Mouse (Mus musculus) limb, embryonic 11.5 days (tissue): ENCODE data around the gene Letm1. TPM values are rescaled to one million over a fixed set of nuclear protein-coding genes. Genes with fewer than 3 reads are reported as not detected.

ENCODE experiments used
- ATAC-seq: fragments of 200-750 bp; cut with Nextera tagmentation; 2 replicates; pipeline ENCODE4 v1.8.0; 2017; ENCODE audit warnings: low read depth; ENCODE audit not compliant: insufficient number of reproducible peaks, low FRiP score, low TSS enrichment
- DNase-seq: peaks from one replicate; pipeline ENCODE4 v3.0.0-alpha.2; 2015; ENCODE audit warnings: low spot score
- H3K27ac ChIP-seq: fragments of 300-500 bp; sonication (generic); replicated peaks from 2 replicates; pipeline ENCODE4 v1.5.1; 2014; ENCODE audit warnings: low read depth, mild to moderate bottlenecking, low read length
- H3K27me3 ChIP-seq: fragments of 300-500 bp; sonication (generic); 2 replicates; pipeline ENCODE4 v1.6.1; 2014; ENCODE audit warnings: mild to moderate bottlenecking, low read length, mixed read lengths; ENCODE audit not compliant: control insufficient read depth, insufficient read depth
- H3K36me3 ChIP-seq: fragments of 300-500 bp; sonication (generic); 2 replicates; pipeline ENCODE4 v1.6.1; 2014; ENCODE audit warnings: mild to moderate bottlenecking, low read length, moderate library complexity, mixed read lengths; ENCODE audit not compliant: control insufficient read depth, insufficient read depth
- H3K4me1 ChIP-seq: fragments of 300-500 bp; sonication (generic); 2 replicates; pipeline ENCODE4 v1.6.1; 2014; ENCODE audit warnings: low read length, mixed read lengths; ENCODE audit not compliant: control insufficient read depth, insufficient read depth
- H3K4me2 ChIP-seq: fragments of 300-500 bp; sonication (generic); 2 replicates; pipeline ENCODE4 v1.6.1; 2014; ENCODE audit warnings: low read depth, mild to moderate bottlenecking, moderate library complexity; ENCODE audit not compliant: severe bottlenecking
- H3K4me3 ChIP-seq: fragments of 300-500 bp; sonication (generic); 2 replicates; pipeline ENCODE4 v1.5.1; 2014; ENCODE audit warnings: low read depth, low read length
- H3K9ac ChIP-seq: fragments of 300-500 bp; sonication (generic); 2 replicates; pipeline ENCODE4 v1.6.1; 2014; ENCODE audit warnings: mild to moderate bottlenecking, low read length
- H3K9me3 ChIP-seq: fragments of 300-500 bp; sonication (generic); 2 replicates; pipeline ENCODE4 v1.6.1; 2016; ENCODE audit warnings: low read length; ENCODE audit not compliant: control insufficient read depth
- WGBS: fragments of 180-500 bp; shearing (Covaris S2); extraction: QIAGEN DNeasy Blood & Tissue Kit; methylation state at CpG from one replicate; pipeline ENCODE4 v1.1.7; 2014; 5-methylcytosine and 5-hydroxymethylcytosine counted together
- polyA plus RNA-seq: library from polyadenylated mRNA; unstranded; fragments of >200 nt; fragmentation: Nextera tagmentation; extraction: Ambion mirVana; gene quantifications from 2 replicates; pipeline ENCODE4 v1.2.1, GENCODE M21; 2014

The Letm1 gene
- polyA plus RNA-seq, 1 experiment from 2014 or later, result 56.4 TPM

DNA sequence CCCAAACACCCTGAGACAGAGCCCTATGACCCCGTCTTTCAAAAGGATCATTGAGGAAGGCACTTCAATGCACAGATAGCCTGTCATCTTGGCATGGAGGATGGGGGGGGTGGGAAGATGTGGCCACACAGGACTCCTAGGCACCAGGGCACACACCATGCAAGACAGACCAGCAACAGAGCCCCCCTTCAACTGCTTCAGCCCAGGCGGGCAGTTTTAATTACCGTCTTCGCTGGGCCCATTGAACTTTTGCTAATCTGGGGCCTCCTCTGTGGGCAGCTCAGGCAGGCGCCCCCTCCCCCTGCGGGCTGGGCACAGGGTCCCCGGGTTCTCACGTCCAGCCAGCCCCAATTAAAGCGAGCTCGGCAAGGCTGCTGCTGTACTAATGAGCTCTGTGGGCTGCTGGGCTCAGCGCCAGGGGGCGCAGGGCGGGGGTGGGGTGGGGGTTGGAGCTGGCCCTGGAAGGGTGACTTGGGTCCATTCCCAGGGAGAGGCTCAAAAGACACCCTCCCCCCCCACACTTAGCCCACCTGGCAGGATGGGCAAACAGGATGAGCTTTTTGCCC, 84.6 kb downstream of the Letm1 start:
- no peak overlapping the region for H3K4me3 ChIP-seq
- ATAC-seq (no peak), DNase-seq (no peak)
- H3K27ac ChIP-seq, result no peak overlapping the region
- peaks cover 51% of the 10 kb centered on the region for H3K4me1 ChIP-seq
- 12% methylated on average over 13 of the region's 13 CpGs for WGBS
- no peak overlapping the region for H3K9ac ChIP-seq
- H3K36me3 ChIP-seq, result no peaks in the 10 kb centered on the region
- peaks cover 10% of the 10 kb centered on the region for H3K27me3 ChIP-seq
- no peak overlapping the region; the same call in 1 of the 2 replicates for H3K4me2 ChIP-seq
- H3K9me3 ChIP-seq, result no peaks in the 10 kb centered on the region

DNA sequence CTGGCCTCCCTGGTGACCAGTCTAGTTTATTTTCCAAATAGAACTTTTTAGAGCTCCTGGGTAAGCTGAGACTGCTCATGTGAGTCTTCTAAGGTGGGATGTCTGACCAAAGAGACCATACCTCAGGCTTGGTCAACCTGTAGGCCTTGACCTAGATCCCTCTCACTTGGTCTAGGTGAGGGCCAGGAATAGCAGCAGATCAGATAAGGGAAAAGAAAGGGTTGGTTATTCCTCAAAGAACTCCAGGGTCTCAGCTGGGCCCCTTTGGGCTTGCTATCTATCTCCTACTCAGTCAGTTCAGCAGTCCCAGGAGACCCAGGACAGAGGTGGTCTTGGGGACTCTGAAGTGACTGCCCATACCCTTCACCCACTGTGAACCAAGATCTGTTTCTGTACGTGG, 85.1 kb downstream of the Letm1 start:
- Histone ChIP-seq H3K9me3 (no peaks in the 10 kb centered on the region), H3K27me3 (peaks cover 10% of the 10 kb centered on the region), H3K4me2 (no peak overlapping the region; the same call in 1 of the 2 replicates), H3K27ac (no peak overlapping the region), H3K4me1 (peaks cover 56% of the 10 kb centered on the region), H3K36me3 (no peaks in the 10 kb centered on the region), H3K9ac (no peak overlapping the region), H3K4me3 (no peak overlapping the region)
- 39% methylated on average over 1 of the region's 1 CpGs for WGBS
- DNase-seq, result no peak
- ATAC-seq, result no peak

DNA sequence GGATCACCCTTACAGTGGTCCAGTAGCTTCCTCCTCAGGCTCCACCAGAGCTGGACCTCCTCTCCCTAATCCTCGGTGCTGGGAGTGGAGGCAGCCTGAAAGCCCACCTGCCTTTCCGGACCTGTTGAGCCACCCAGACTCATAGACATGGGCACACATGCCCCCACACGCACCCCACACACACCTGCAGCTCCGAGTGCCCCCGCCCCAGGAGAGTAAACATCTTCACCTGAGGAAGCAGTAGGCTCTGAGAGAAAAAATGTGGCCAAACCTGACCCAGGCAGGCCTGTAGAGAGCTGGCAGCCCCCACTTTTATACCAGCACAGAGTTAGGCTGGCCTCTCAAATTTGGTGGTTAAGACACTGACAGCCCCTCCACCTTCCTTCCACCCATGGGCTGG, 86.2 kb downstream of the Letm1 start:
- H3K4me2 ChIP-seq, result no peak overlapping the region
- H3K4me3 ChIP-seq, result no peak overlapping the region
- H3K36me3 ChIP-seq, result no peaks in the 10 kb centered on the region
- H3K4me1 ChIP-seq, result peaks cover 65% of the 10 kb centered on the region
- ATAC-seq (no peak), DNase-seq (no peak)
- no peaks in the 10 kb centered on the region for H3K9me3 ChIP-seq
- 48% methylated on average over 5 of the region's 5 CpGs for WGBS
- H3K9ac ChIP-seq, result no peak overlapping the region
- no peak overlapping the region for H3K27ac ChIP-seq
- peaks cover 10% of the 10 kb centered on the region for H3K27me3 ChIP-seq

DNA sequence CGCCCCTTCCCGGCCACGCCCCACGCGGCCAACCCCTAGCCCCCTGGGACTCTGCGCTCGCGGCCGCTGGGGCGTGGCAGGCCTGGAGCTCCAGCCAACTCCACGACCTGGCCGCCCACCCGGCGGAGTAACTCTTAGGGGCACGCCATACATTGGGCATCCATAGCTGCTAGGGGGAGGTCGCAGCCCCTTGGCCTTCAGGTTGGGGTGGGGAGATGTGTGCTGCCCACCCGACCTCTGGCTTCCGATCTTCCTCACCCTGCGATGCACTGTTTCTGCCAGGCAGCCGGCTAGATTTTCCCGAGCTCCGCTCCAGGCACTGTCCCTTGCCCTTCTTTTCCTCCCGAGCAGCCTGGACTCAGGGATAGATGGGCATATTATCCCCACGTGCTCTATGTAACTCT, 86.9 kb downstream of the Letm1 start:
- Histone ChIP-seq H3K27me3 (peaks cover 10% of the 10 kb centered on the region), H3K9me3 (no peaks in the 10 kb centered on the region), H3K9ac (peak overlapping the region; percentile 71), H3K27ac (peak overlapping the region; percentile 79), H3K36me3 (no peaks in the 10 kb centered on the region), H3K4me1 (peaks cover 65% of the 10 kb centered on the region), H3K4me2 (peak overlapping the region; percentile 88), H3K4me3 (peak overlapping the region; percentile 34)
- peak; percentile 71 for DNase-seq
- ATAC-seq, result no peak
- under 1% methylated on average over 24 of the region's 24 CpGs for WGBS

DNA sequence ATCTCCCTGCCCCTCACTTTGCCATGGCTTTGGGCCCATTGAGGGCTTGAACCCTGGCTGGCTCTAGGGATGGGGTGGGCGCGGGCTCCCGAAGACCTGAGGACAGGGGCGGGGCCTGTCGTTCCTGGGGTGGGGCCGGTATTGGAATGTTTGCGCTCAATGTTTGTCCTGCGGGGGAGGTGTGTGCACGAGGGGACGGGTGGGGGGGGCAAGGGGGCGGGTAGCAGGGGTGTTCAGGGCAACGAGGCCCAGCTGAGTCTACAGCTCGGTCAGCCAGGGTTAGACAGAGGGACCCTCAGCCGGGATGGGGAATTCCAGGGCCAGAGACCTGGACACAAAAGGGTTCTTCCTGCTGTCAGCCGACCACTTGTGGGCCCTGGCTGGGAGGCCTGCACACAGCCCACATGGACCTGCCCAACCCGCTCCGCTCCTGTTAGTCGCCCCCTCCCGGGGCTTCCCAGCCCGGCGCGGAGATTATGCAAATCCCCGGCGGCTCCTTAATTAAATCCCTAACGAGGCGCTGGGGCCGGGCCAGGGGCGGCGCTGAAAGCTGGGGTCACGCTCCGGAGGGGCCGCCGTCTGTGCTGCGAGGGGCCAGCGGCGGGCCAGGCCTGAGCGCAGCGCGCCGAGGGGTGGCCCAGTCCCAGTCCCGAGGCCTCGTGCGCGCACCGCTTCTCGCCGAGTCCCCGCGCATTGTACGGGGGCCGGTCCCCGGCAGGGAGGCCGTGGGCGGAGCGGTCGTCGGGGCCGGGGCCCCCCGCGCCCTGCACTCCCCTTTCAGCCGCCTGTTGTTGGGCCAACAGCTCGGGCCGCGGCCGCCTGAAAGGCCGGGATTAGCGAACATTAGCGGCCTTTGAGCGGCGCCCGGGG, 87.5 kb downstream of the Letm1 start:
- Histone ChIP-seq H3K27me3 (peaks cover 10% of the 10 kb centered on the region), H3K9ac (peak overlapping the region; percentile 71), H3K27ac (peak overlapping the region; percentile 79), H3K9me3 (no peaks in the 10 kb centered on the region), H3K4me3 (peak overlapping the region; percentile 34), H3K4me2 (peak overlapping the region; percentile 88), H3K4me1 (peaks cover 60% of the 10 kb centered on the region), H3K36me3 (no peaks in the 10 kb centered on the region)
- 2% methylated on average over 71 of the region's 71 CpGs for WGBS
- DNase-seq (peak; percentile 74), ATAC-seq (0 out of 2 replicates have a peak, but pooled peaks have one; percentile 18)

DNA sequence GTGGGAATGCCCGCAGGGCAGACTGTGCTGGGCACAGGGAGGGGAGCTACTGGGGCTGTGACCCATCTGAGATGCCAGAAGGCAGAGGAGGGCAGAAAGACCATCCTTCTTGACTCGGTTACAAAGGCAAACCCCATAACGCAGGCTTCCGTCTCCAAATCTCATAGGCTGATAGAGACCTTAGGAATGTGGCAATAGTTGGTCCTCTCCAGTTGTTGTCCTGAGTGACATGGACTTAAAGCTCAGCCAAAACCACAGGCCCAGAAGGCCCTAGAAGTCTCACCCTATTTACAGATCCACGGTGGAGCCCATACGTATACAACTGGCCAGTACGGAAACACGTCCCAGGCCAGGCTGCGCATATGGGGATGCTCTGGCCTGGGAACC, 88.2 kb downstream of the Letm1 start:
- Histone ChIP-seq H3K27ac (no peak overlapping the region), H3K4me2 (peak overlapping the region; percentile 14; the same call in 1 of the 2 replicates), H3K4me1 (peaks cover 61% of the 10 kb centered on the region), H3K9me3 (no peaks in the 10 kb centered on the region), H3K27me3 (peaks cover 10% of the 10 kb centered on the region), H3K36me3 (no peaks in the 10 kb centered on the region), H3K9ac (no peak overlapping the region), H3K4me3 (no peak overlapping the region)
- DNase-seq, result no peak
- 64% methylated on average over 9 of the region's 9 CpGs for WGBS
- ATAC-seq, result no peak

DNA sequence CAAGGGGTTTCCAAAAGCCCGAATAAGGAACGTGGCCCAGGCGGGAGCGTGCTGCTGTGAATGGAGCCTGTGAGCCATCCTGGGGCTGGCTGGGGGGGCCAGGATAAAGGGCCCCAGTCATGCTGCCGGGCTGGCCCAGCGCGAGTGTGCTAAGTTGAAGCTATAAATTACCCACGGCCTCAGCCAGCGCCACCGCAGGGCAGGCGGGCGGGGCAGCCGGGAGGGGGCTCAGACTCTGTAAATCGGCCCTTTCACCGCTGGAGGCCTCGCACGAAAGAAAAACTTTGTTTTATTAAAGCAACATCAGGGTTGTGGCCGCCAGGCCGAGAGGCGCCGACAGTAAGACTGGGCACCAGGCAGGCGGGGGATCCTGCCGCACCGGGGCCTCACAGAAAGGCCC, 90.2 kb downstream of the Letm1 start:
- ATAC-seq, result peak; percentile 81
- peak; percentile 86 for DNase-seq
- H3K27me3 ChIP-seq, result peaks cover 10% of the 10 kb centered on the region
- 2% methylated on average over 24 of the region's 24 CpGs for WGBS
- H3K4me2 ChIP-seq, result peak overlapping the region; percentile 34
- H3K4me3 ChIP-seq, result 0 out of 2 replicates have a peak overlapping the region, but pooled peaks have one; percentile 5
- H3K4me1 ChIP-seq, result peaks cover 54% of the 10 kb centered on the region
- peak overlapping the region; percentile 51 for H3K9ac ChIP-seq
- peak overlapping the region; percentile 93 for H3K27ac ChIP-seq
- no peaks in the 10 kb centered on the region for H3K36me3 ChIP-seq
- no peaks in the 10 kb centered on the region for H3K9me3 ChIP-seq

DNA sequence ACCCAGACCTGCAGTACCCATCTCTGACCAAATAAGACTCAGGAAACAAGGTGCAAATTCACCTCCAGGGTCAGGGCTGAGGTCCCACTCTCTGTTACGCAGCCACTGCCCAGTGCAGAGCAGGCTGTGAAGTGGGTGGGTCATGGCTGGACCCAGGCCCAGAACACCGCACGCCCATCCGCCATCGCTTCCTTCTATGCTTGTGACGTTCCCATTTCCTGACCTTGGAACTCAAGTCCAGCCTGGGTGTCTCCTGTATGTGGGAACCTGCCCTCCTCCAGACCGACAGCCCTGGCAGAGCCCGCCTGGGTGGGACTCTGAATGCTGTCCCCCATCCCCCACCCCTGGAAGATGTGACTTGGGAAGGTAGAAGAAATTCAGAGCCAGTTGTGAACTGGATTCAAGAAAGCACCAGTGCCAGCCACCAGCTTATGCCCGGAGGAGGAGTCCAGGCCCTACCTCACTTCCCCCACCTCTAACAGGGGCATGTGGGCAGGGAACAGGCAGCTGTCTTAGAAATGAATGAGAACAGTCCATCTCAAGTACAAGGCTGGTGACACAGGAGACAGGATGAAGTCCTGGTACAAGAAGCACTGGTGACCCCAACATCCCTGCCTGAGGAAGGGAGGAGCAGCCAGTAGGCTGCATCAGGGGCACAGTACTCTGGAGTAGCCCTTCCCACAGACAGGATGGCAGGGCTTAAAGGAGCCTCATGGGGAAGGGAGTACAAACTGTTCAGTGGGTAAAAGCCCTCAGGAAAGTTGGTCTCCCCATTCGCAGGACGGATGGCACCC, 92.6 kb downstream of the Letm1 start:
- H3K9me3 ChIP-seq, result no peaks in the 10 kb centered on the region
- H3K27me3 ChIP-seq, result peaks cover 3% of the 10 kb centered on the region
- H3K4me1 ChIP-seq, result peaks cover 36% of the 10 kb centered on the region
- no peak overlapping the region for H3K27ac ChIP-seq
- DNase-seq (no peak), ATAC-seq (no peak)
- H3K4me2 ChIP-seq, result no peak overlapping the region
- no peak overlapping the region for H3K9ac ChIP-seq
- no peaks in the 10 kb centered on the region for H3K36me3 ChIP-seq
- 77% methylated on average over 11 of the region's 11 CpGs for WGBS
- no peak overlapping the region for H3K4me3 ChIP-seq
